Mouse (Mus musculus): ENCODE results near the gene Gm16381.
"Not testable (repeated sequence)": the region's sequence is repeated elsewhere in the genome, so short reads cannot be mapped to it uniquely, and the experiment has no call there.

Gm16381 gene

DNA sequence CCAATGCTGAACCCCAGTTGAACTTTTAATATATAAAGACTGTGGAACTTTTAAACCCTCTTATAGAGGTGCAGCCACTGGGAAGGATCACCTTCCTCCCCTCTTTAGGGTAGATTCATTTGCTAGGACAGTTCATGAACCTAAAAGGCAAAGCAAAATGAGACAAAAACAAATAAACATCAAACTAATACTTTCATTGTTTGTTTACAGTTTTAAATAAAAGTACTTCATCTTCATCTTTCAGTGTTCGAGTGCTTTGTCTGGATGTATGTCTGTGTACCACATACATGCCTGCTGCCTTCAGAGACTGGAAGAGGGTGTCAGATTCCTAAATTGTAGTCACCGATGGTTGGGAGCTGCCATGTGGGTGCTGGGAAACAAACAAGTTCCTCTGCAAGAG, at the start of gene Gm16381:
Gm16381 (minus strand) TSS at position 101 of the 400 bp plus-strand sequence.
- POLR2A ChIA-PET = not testable (repeated sequence)

DNA sequence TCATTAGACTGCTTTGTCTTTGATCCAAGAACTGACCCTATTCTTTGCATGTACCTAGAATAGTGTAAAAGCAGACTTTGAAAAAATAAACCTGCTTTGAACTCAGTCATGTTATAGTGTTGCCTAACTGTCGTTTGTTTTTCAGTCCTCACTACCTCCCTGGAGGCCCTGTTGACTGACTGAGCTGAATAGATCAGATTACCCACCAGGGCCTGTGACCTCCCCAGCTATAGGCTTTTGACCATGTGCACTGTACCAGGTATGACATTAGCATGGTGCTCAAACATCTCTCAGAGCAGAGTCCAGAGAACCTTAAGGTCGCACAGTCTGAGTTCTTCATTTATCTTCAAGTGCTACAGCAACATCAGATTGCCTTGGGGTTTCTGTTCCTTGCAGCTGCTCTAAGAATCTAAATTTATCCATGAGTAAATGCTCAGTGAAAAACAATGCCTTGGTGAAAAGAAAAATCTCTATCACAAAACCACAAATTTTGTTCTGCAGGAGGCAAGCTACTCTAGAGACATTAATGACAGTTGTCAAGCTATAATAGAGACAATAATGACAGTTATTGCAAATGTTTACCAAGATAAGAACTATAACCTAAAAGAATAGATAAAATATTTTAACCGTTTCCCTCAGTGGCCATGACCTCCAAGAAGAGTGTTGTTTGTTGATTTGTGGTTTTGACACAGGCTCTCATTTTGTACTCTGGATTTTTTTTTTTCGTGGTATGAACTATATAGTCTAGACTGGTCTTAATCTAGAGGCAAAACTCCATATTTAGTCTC, 8.7 kb upstream of the Gm16381 start:
- CTCF ChIA-PET, POLR2A ChIA-PET: not testable (repeated sequence)

More for the DNA sequence above, at the start of gene Gm16381:
- CTCF ChIA-PET = not testable (repeated sequence)

DNA sequence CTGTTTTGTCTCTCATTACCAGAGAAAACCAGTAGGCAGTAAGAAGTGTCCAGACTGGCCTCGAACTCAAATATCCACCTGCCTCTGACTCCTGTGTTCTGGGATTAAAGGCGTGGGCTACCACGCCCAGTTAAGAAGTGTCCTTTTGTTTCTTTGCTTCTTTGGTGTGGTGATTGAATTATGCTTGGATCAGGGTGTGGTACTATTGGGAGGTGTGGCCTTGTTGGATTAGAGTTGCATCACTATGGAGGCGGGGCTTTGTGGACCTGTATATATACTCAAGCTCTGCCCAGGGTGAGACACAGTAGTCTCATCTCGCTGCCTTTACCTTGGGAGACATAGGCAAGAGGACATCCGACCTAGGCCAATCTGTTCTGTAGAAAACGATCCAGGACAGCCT, 25.9 kb downstream of the Gm16381 start, which contains the start of gene Gm4027:
Gm4027 (plus strand) TSS at position 301 of the 400 bp plus-strand sequence.
- POLR2A ChIA-PET, CTCF ChIA-PET: not testable (repeated sequence)

DNA sequence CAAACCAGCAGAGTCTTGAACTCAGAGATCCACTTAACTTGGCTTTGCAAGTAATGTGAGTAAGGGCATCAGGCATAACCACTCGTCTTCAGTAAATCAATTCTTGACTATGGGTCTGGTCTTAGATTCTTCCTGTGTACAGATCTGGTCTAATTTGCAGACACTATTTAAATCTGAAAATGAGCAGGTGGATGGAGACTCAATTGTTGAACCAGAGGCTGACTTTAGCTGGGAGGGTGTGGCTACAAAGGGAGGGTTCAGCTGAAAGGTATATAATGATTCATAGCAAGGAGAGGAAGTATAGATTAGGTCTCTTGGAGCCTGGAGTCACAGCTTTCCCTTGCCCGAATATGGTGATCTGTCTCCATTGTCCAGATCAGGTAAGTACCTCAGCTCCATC, 42.0 kb downstream of the Gm16381 start, which contains the start of gene Oog1:
Oog1 (plus strand) TSS at position 301 of the 400 bp plus-strand sequence.
- CTCF ChIA-PET, POLR2A ChIA-PET: not testable (repeated sequence)

DNA sequence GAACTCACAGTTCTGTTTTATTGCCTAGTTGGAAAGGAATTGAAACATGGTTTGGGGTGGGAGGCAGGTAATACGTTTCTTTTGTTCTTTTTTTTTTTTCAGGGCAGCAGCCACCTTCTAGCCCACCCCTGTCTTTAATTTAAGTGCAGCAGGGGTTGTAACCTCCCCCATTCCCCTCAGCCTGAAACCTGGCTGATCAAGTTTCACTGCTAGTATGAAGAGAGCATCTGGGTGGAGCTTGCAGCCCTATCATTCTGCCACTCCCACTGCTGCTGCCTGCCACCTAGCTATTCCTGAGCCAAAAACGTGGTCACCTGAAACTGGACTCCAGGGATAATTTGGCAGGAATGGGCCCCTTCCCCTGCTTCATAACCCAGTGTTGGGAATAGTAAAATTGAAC, 43.0 kb downstream of the Gm16381 start:
- POLR2A ChIA-PET = interaction anchor here in 1 of 4 experiments (0.7 kb wide), 1 partner anchor 1536 kb away, joined by 3 read pairs; no protein-coding TSS in a partner anchor
- CTCF ChIA-PET = interaction anchor here in 1 of 4 experiments (0.7 kb wide), 1 partner anchor 513 kb away, joined by 3 read pairs; no protein-coding TSS in a partner anchor

Data from embryonic stem cell, embryonic (primary cell).